Mouse (Mus musculus) kidney, adult 11 months (tissue): ENCODE measurements around the gene Rundc3b.

Source experiments
- DNase-seq: peaks from one replicate; pipeline ENCODE4 v3.0.0; 2022

The Rundc3b gene

GRCm38 (mm10) chr5:8487989-8488700 is 134.6 kb downstream of the Rundc3b start:
- no peak for DNase-seq

- DNase-seq, result no peak
Measured at GRCm38 (mm10) chr5:8456561-8456960, 166.2 kb downstream of the Rundc3b start.

- no peak for DNase-seq
Measured at GRCm38 (mm10) chr5:8455565-8455964, 167.2 kb downstream of the Rundc3b start.
